Mouse (Mus musculus) cerebellum, adult 18-20 months (tissue): Measurements from ENCODE around the gene Akain1.

ENCODE experiments used
- DNase-seq, 2 experiments: peaks; one replicate each; pipeline ENCODE4 v3.0.0; 2021

Akain1 gene

DNA sequence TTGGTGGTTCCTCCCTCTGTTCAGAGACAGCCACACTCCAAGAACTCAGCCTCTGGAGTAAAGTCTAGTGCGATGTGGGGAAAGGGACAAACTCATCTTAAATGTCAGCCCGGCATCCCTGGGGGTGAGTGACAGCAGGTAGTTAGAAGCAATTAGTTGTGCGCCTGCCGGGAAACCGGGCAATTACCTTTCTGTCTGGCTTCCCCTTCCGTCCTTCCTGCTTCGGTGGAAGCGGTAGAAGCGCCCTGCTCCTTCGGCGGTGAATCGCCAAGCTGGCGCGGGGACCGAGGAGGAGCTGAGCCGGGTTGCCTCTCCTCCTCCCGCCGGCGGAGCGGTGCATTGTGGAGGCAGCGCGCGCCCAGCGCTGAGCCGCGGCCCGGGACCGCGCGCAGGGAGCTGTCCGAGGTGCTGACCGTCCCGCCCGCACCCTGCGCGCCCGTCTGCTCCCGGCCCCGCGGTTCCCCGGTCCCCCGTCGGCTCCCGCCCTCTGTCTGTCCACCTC lies at the start of gene Akain1:
TSS of gene Akain1 (plus strand) at position 337 of the 502 bp plus-strand sequence.
- peak; percentile 79 to 83 for DNase-seq

GRCm38 (mm10) chr17:69396147-69397033 lies 42.7 kb upstream of the Akain1 start:
- DNase-seq: no peak

GRCm38 (mm10) chr17:69397163-69397562 lies 42.0 kb upstream of the Akain1 start:
- no peak for DNase-seq

DNA sequence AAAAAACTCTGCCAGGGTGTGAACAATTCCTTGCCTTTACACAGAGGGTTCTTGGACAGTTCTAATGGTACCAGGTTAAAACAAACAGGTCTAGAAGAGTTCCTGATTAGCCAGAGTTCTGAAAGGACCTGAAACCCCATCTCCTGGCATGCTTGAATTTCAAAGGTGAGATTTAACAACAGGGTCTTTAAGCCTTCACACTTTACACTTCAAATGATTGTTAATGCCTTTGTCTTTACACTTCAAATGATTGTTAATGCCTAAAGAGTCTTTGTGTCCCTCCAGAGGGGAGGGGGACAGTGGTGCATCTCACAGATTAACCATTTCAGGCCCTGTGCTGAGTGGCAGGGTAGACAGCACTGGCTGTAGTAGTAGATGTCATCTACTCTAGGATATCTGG lies 41.0 kb upstream of the Akain1 start:
- DNase-seq: no peak

DNA sequence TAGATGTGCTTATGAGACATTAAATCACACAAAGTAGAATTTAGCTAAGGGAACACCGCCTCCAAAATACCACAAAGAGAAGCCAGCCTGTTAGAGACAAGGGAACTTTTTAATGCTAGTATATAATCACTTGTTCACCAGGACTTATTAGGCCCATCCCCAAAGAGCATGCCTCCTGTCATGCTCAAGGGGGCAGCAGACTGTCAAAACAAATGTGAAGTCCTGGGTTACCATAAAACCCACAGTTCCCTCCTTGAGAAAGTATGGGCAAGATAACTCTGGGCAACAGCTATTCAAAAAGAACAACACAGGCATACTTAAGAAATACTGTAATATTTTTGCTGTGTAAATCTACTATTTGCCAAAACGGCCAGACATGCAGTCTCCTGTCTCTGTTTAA lies 38.0 kb upstream of the Akain1 start:
- no peak for DNase-seq

GRCm38 (mm10) chr17:69416163-69416562 lies 23.0 kb upstream of the Akain1 start:
- DNase-seq: no peak

DNA sequence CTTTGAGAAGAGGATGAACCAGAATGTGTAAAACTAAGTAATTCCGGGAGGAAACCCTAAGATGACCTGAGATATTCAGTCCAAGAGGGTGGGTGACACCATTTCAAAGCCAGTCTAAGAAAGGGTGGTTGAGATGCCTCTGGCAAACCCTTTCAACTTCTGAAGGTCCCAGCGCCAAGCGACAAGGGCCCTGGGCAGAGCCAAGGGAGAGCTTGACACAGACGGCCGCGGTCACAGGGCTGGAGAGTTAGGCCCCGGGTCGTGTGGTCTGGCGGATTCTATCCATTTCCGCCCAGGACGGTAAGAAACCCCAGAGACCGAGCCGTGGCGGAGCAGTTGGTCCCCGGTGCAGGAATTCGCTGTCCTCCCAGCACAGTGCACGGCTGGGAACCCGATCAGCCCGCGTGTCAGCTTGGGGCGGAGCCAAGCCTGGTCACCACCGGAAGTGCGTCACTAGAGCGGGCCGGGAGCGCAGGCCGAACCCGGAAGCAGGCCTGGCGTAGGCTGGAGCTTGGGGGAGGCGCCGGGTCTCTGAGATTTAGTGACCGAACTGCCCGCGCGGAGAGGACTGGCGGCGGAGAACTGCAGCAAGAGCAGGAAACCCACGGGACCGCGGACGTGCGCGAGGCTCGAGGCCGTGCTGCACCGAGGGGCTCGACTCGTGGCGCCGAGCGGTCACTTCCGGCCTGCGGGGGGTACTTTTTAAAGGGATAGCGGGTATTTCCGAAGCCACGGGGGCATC lies 22.0 kb upstream of the Akain1 start:
- peak; percentile 94 to 99 for DNase-seq

- DNase-seq: no peak
These were observed 21.3 kb upstream of the Akain1 start for GRCm38 (mm10) chr17:69417724-69418373.

DNA sequence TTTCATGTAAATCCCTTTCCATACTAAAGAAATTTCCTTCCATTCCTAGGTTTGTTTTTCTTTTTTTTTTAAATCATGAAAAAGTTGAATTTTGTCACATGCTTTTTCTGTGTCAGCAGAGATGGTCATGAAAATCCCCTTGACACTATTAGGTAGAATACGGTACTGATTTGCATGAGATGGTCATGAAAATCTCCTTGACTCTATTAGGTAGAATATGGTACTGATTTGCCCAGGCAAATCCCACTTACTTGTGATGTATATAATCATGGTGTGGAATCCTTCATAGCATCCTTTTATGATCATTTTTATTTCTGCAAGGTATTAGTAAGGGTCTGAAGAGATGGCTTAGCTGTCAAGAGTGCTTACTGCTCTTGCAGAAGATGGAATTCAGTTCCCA lies 17.5 kb upstream of the Akain1 start:
- DNase-seq: no peak

GRCm38 (mm10) chr17:69437836-69438235 lies 1.3 kb upstream of the Akain1 start:
- no peak for DNase-seq

DNA sequence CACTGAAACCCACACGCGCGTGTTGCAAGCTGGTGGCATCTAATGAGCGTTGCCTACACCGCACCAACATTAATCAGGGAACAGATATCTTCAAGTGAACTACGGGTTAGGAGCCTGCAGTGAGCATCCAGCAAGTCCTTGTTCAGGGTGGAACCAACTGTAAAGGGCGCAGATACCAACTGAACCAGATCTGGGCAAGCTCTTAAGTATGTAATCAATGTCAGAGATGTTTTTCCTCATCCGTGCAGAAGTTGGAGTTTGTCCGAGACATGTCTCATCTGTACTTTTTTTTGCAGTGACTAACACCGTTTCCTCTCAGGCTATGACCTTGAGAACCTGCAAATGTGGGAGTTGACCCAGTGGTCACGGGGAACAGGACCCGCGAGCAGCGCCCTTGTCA lies 640 bp upstream of the Akain1 start:
- no peak for DNase-seq

DNA sequence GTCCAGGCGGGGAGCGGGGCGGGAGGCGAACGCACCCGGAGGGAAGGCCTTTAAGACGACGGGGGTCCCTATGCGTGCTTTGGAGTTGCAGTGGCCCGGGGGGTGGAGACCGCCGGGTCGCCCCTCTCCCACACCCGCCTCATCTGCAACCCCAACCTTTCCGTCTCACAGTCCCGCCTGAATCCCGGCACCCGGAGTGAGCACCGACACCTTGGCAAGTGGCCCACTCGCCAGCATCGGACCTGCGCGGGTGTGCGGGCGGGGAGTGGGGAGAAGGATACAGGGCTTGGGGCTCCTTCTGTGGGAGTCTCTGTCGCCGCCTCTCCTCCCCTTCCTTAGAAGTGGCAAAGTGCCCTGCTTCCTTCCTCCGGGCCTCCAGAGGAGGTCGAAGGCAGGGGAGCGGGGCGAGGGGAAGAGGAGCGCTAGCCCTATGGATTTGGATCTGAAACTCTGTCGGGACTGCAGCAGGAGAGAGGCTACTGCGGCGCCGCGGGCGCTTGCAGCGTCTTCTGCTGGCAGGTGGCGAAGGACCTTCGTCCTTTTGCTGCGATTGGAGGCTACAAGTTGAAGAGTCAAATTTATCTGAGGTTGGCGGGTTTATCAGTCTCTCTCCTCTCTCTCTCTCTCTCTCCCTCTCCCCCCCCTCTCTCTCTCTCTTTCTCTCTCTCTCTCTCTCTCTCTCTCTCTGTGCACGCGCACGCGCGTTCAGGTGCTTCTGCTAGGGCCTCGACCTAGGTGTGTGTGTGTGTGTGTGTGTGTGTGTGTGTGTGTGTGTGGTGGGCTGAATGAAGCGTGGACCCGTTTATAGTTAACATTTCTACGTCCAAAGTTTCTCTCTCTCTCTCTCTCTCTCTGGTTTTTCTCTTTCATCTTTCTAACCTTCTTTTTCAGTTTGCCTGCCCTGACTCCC lies 700 bp downstream of the Akain1 start:
- DNase-seq: peak; percentile 75 to 82

DNA sequence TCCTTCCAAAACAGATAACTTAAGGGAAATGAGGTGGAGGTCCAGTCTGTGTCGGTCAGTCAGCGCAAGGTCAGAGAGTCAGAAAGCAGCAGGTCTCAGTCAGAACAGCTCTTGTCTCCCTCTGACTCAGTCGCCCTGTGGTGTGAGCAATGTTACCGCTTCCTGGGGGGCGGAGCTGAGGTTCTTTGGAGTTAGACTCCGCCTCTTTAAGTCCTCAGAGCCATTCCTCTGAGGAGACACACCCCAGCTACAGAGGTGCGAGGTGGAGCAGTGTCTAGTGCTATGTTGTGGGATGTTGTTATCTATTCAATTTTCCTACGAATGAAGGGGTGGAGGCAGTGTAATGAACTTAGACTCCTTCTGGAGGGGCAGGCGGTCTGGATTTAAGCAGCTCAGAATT lies 1.9 kb downstream of the Akain1 start:
- DNase-seq: peak in 1 of 2 experiments; percentile 21

DNA sequence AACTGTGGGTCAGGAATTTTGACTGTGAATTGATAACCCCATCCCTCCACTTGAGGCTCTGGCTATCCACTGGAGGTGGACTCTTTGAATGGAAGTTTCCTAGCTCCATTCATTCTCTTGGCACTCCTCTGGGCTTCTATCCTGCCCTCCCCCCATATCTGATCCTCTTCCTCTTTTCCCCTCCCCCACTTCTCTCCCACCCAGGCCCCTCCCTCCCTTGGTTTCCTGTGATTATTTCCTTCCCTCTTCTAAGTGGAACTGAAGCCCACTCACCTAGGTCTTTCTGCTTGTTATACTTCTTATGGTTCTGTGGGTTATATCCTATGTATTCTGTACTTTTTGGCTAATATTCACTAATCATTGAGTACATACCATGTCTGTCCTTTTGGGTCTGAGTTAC lies 9.6 kb downstream of the Akain1 start:
- no peak for DNase-seq

- DNase-seq: no peak
These were observed 22.6 kb downstream of the Akain1 start for GRCm38 (mm10) chr17:69461680-69462079.

DNA sequence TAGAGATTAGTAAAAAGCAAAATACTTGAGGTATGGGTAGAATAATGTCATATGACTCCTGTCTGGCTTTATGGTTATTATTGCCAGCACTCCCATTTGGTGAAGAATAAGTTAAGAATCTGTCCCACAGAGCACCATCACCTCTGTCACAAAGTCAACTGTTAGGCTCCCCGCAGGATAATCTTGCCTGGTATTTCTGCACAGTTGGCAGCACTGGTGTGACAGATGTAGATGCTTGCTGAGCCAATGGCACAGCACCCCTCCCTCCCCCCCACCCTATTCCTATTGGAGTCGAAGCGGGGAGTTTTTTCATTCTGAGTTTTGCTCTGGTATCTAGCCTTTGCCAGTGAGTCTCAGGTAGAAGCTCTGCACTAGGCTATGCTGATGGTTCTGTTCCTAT lies 23.9 kb downstream of the Akain1 start:
- no peak for DNase-seq

DNA sequence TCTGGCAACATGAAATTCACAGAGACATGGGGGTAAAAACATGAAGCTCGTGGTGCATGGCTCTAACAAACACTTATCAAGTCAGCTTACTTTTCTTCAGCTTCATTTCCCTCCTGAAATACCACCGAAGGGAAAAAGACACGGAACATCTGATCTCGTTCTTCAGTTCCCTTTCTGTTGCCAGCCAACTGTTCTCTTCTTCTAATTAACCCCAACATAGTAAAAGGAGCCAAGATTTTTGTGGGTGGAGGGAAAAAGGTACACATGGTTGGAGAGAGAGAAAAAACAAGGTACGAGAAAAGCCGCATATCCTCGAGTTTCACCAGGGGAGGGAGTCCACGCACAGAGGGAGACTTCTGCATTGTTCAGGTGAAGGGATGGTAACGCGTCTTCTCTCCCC lies 32.0 kb downstream of the Akain1 start:
- no peak for DNase-seq

- DNase-seq: no peak
These were observed 33.3 kb downstream of the Akain1 start for GRCm38 (mm10) chr17:69472401-69472800.

GRCm38 (mm10) chr17:69474084-69474483 lies 35.0 kb downstream of the Akain1 start:
- peak in 1 of 2 experiments; percentile 6 for DNase-seq

DNA sequence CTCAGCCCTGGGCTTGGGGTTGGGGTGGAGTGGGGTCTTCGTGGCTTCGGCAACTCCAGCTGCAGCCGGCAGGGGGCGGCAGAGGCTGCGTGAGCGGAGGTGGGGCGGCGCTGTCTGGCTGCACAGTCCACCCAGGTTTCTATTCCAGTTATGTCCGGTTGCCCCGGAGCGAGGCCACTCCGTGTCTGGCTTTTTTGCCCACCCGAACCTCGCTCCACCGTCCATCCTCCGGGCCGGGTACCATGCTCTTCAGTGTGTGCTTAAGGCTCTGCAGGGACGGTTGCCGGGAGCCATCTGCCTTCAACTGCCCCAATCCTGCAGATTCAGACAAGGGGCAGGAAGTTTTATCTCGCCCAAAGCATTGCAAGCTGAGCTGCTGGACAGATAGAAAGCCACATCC lies 36.3 kb downstream of the Akain1 start:
- peak; percentile 50 to 62 for DNase-seq

- DNase-seq: no peak
These were observed 38.4 kb downstream of the Akain1 start for GRCm38 (mm10) chr17:69477526-69477925.

- DNase-seq: no peak
These were observed 40.1 kb downstream of the Akain1 start for GRCm38 (mm10) chr17:69479261-69479660.
